Mouse (Mus musculus): ENCODE data around the gene Cox5b. TPM values are rescaled to one million over a fixed set of nuclear protein-coding genes. Genes with fewer than 3 reads are reported as not detected.
"Not testable (repeated sequence)": the region's sequence is repeated elsewhere in the genome, so short reads cannot be mapped to it uniquely, and the experiment has no call there.

The Cox5b gene
- 1,000 to 10,000 TPM; 1,291 to 1,333 TPM for total RNA-seq (2021)
- long read RNA-seq, experiment 1, transcript Cox5b-201 (4 exons, 625 nt), result minor isoform, 6 of 2,558 reads
- long read RNA-seq, experiment 1, transcript Cox5b-204 (4 exons, 865 nt), result major isoform, 2,474 of 2,558 reads
- long read RNA-seq, experiment 1, partial matches to known transcripts, result 58 of 2,558 reads
- long read RNA-seq, experiment 1, other reads (novel, unspliced or antisense), result 19 of 2,558 reads
- long read RNA-seq, experiment 2, transcript Cox5b-204 (4 exons, 865 nt), result major isoform, 1,595 of 1,649 reads
- long read RNA-seq, experiment 2, partial matches to known transcripts, result 34 of 1,649 reads
- long read RNA-seq, experiment 2, other reads (novel, unspliced or antisense), result 17 of 1,649 reads

GRCm38 (mm10) chr1:36691271-36692155, at the start of gene Cox5b:
TSS of gene Cox5b (plus strand) at chr1:36691449.
- peak; percentile 96 for DNase-seq

GRCm38 (mm10) chr1:36643957-36644614, 47.2 kb upstream of the Cox5b start:
- no peak for DNase-seq

GRCm38 (mm10) chr1:36644615-36645007, 46.6 kb upstream of the Cox5b start:
- no peak for DNase-seq

GRCm38 (mm10) chr1:36646285-36646684, 45.0 kb upstream of the Cox5b start:
- no peak for DNase-seq

- no peak for DNase-seq
Measured at GRCm38 (mm10) chr1:36647631-36648030, 43.6 kb upstream of the Cox5b start.

GRCm38 (mm10) chr1:36655039-36655438, 36.2 kb upstream of the Cox5b start:
- DNase-seq, result no peak

GRCm38 (mm10) chr1:36656233-36656632, 35.0 kb upstream of the Cox5b start:
- DNase-seq, result no peak

- DNase-seq, result no peak
Measured at GRCm38 (mm10) chr1:36657658-36658415, 33.4 kb upstream of the Cox5b start.

GRCm38 (mm10) chr1:36658621-36659399, 32.4 kb upstream of the Cox5b start:
- no peak for DNase-seq

GRCm38 (mm10) chr1:36664457-36664856, 26.8 kb upstream of the Cox5b start:
- DNase-seq, result no peak

GRCm38 (mm10) chr1:36665165-36665723, 26.0 kb upstream of the Cox5b start:
- DNase-seq, result no peak

GRCm38 (mm10) chr1:36665934-36666333, 25.3 kb upstream of the Cox5b start:
- no peak for DNase-seq

- not testable (repeated sequence) for DNase-seq
Measured at GRCm38 (mm10) chr1:36668007-36668406, 23.2 kb upstream of the Cox5b start.

GRCm38 (mm10) chr1:36670256-36670655, 21.0 kb upstream of the Cox5b start:
- no peak for DNase-seq

- DNase-seq, result no peak
Measured at GRCm38 (mm10) chr1:36671260-36671659, 20.0 kb upstream of the Cox5b start.

GRCm38 (mm10) chr1:36672648-36673350, 18.4 kb upstream of the Cox5b start:
- no peak for DNase-seq

- DNase-seq, result no peak
Measured at GRCm38 (mm10) chr1:36674936-36675335, 16.3 kb upstream of the Cox5b start.

GRCm38 (mm10) chr1:36680893-36681292, 10.4 kb upstream of the Cox5b start:
- DNase-seq, result no peak

GRCm38 (mm10) chr1:36682620-36683355, 8.5 kb upstream of the Cox5b start, which contains the start of gene Fam178b:
TSS of gene Fam178b (minus strand) at chr1:36683183.
- no peak for DNase-seq
